Mouse (Mus musculus) stomach, embryonic 15.5 days (tissue): Measurements from ENCODE around the gene Acp2. TPM values are rescaled to one million over a fixed set of nuclear protein-coding genes. Genes with fewer than 3 reads are reported as not detected.

ENCODE experiments used
- ATAC-seq: fragments of 200-750 bp; cut with Nextera tagmentation; 2 replicates; pipeline ENCODE4 v1.8.0; 2017; ENCODE audit warnings: low read depth, moderate number of reproducible peaks, moderate TSS enrichment; ENCODE audit not compliant: insufficient read depth, low FRiP score
- H3K27ac ChIP-seq: fragments of 300-500 bp; sonication (generic); 2 replicates; pipeline ENCODE4 v1.5.1; 2015; ENCODE audit warnings: mild to moderate bottlenecking, inconsistent platforms
- H3K27me3 ChIP-seq: fragments of 300-500 bp; sonication (generic); replicated peaks from 2 replicates; pipeline ENCODE4 v1.6.1; 2015; ENCODE audit warnings: inconsistent platforms
- H3K36me3 ChIP-seq: fragments of 300-500 bp; sonication (generic); 2 replicates; pipeline ENCODE4 v1.6.1; 2015; ENCODE audit warnings: inconsistent platforms
- H3K4me1 ChIP-seq: fragments of 300-500 bp; sonication (generic); 2 replicates; pipeline ENCODE4 v1.6.1; 2015; ENCODE audit warnings: inconsistent platforms
- H3K4me2 ChIP-seq: fragments of 300-500 bp; sonication (generic); 2 replicates; pipeline ENCODE4 v1.6.1; 2015; ENCODE audit warnings: mild to moderate bottlenecking, inconsistent platforms
- H3K4me3 ChIP-seq: fragments of 300-500 bp; sonication (generic); replicated peaks from 2 replicates; pipeline ENCODE4 v1.5.1; 2015; ENCODE audit warnings: inconsistent platforms
- H3K9ac ChIP-seq: fragments of 300-500 bp; sonication (generic); 2 replicates; pipeline ENCODE4 v1.6.1; 2015; ENCODE audit warnings: inconsistent platforms
- H3K9me3 ChIP-seq: fragments of 300-500 bp; sonication (generic); 2 replicates; pipeline ENCODE4 v1.6.1; 2016; ENCODE audit warnings: inconsistent platforms
- WGBS: fragments of 180-500 bp; shearing (Covaris S2); methylation state at CpG from one replicate; pipeline ENCODE4 v1.1.7; 2015; 5-methylcytosine and 5-hydroxymethylcytosine counted together
- polyA plus RNA-seq: library from polyadenylated mRNA; unstranded; fragments of >200 nt; fragmentation: Nextera tagmentation; extraction: Ambion mirVana; gene quantifications from 2 replicates; pipeline ENCODE4 v1.2.1, GENCODE M21; 2015

Gene Acp2
- polyA plus RNA-seq, 1 experiment from 2014 or later = 19.8 TPM

DNA sequence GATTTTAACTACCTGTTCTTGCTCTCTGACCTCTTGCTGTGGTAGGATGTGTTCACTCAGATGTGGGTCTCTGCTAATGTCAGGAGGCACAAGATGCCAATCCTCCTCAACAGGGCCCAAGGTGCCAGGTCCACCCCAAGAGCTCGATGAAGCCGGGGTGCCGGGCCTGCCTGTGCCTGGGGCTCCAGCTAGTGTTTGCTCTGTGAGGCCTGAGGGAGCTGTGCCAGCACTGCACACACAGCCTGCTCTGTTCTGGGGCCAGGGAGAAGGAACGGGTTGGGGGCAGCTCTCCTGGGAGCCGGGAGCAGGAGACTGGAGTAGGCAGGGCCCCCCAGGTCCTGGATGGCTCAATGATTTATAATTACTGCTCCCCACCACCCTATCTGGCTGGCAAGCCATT, 55.4 kb downstream of the Acp2 start:
- H3K9me3 ChIP-seq = no peaks in the 10 kb centered on the region
- peak overlapping the region; percentile 93 for H3K4me2 ChIP-seq
- H3K9ac ChIP-seq = peak overlapping the region; percentile 45; the same call in 1 of the 2 replicates
- peaks cover 19% of the 10 kb centered on the region; the same call in 1 of the 2 replicates for H3K36me3 ChIP-seq
- 47% methylated on average over 5 of the region's 5 CpGs for WGBS
- peaks cover 12% of the 10 kb centered on the region; the same call in 1 of the 2 replicates for H3K27me3 ChIP-seq
- H3K4me1 ChIP-seq = peaks cover 30% of the 10 kb centered on the region
- peak overlapping the region; percentile 82 for H3K27ac ChIP-seq
- peak; percentile 16; the same call in 1 of the 2 replicates for ATAC-seq
- peak overlapping the region; percentile 78 for H3K4me3 ChIP-seq

DNA sequence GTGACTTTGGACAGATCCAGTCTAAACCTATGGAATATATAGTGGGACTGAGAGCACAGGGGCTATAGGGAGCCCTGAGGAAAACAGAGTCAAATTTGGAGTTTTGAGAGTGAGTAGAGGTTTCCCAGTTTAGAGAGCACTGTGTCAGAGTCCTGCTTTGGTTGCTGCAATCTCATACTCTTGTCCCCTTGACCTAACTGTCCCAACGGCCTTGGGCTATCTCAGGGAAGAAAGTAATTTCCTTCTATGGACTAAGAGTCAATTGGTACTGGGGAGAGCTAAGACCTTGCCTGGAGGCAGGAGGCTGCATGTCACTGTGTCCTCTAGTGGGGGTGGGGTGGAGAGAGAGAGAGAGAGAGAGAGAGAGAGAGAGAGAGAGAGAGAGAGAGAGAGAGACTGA, 56.1 kb downstream of the Acp2 start:
- H3K27ac ChIP-seq = peak overlapping the region; percentile 82; the same call in 1 of the 2 replicates
- 42% methylated on average over 1 of the region's 1 CpGs for WGBS
- H3K4me3 ChIP-seq = no peak overlapping the region
- peaks cover 12% of the 10 kb centered on the region; the same call in 1 of the 2 replicates for H3K27me3 ChIP-seq
- no peak for ATAC-seq
- peaks cover 27% of the 10 kb centered on the region; the same call in 1 of the 2 replicates for H3K36me3 ChIP-seq
- H3K9me3 ChIP-seq = no peaks in the 10 kb centered on the region
- H3K4me2 ChIP-seq = peak overlapping the region; percentile 93
- H3K9ac ChIP-seq = no peak overlapping the region
- H3K4me1 ChIP-seq = peaks cover 30% of the 10 kb centered on the region

DNA sequence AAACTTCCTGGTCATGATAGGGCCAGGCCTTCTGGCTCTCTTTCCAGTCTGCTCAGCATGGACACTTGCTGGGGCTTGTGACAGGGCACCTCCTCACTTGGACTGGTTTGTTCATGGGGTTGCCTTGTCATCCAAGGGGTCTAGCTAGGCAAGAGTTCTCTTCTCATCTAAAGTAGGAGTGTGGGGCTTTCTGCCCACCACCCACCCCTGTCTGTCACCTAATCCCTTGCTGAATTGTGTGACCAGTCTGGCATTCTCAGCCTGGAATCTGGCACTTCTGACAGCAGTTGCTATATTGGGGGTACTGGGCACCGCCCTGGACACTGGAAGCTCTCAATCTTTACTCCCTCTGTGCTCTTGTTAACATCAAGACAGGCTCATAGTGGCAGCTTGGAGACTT, 56.8 kb downstream of the Acp2 start:
- peaks cover 27% of the 10 kb centered on the region; the same call in 1 of the 2 replicates for H3K36me3 ChIP-seq
- peaks cover 34% of the 10 kb centered on the region for H3K4me1 ChIP-seq
- H3K9me3 ChIP-seq = no peaks in the 10 kb centered on the region
- H3K27ac ChIP-seq = no peak overlapping the region
- no peak overlapping the region for H3K4me2 ChIP-seq
- H3K4me3 ChIP-seq = no peak overlapping the region
- H3K9ac ChIP-seq = no peak overlapping the region
- no peak for ATAC-seq
- 82% methylated on average over 1 of the region's 1 CpGs for WGBS
- peaks cover 11% of the 10 kb centered on the region; the same call in 1 of the 2 replicates for H3K27me3 ChIP-seq

Other genes with a start within 250 kb of the Acp2 start
- gene Rapsn, start 167.3 kb upstream of the Acp2 start, polyA plus RNA-seq = 2.0 and 4.5 TPM in 2 replicates
- gene Psmc3, start 148.9 kb upstream of the Acp2 start, polyA plus RNA-seq = 225 and 243 TPM in 2 replicates
- 42.8 and 45.5 TPM in 2 replicates for gene Slc39a13, start 132.5 kb upstream of the Acp2 start, polyA plus RNA-seq
- 9.5 and 13.5 TPM in 2 replicates for gene Spi1, start 120.5 kb upstream of the Acp2 start, polyA plus RNA-seq
- 0.50 and 0.67 TPM in 2 replicates for gene Mybpc3, start 84.7 kb upstream of the Acp2 start, polyA plus RNA-seq
- 14.2 and 14.3 TPM in 2 replicates for gene Madd, start 19.0 kb upstream of the Acp2 start, polyA plus RNA-seq
- gene Nr1h3, start 51 bp upstream of the Acp2 start, polyA plus RNA-seq = 4.8 and 6.0 TPM in 2 replicates
- 18.2 and 18.5 TPM in 2 replicates for gene Ddb2, start 34.1 kb downstream of the Acp2 start, polyA plus RNA-seq
- gene Pacsin3, start 53.1 kb downstream of the Acp2 start, polyA plus RNA-seq = 42.8 and 43.8 TPM in 2 replicates
- gene Arfgap2, start 62.1 kb downstream of the Acp2 start, polyA plus RNA-seq = 71.4 and 80.2 TPM in 2 replicates
- 39.0 and 42.4 TPM in 2 replicates for gene 1110051M20Rik, start 241.8 kb downstream of the Acp2 start, polyA plus RNA-seq